Mouse (Mus musculus): Measurements from ENCODE around the gene D230025D16Rik.

D230025D16Rik gene

DNA sequence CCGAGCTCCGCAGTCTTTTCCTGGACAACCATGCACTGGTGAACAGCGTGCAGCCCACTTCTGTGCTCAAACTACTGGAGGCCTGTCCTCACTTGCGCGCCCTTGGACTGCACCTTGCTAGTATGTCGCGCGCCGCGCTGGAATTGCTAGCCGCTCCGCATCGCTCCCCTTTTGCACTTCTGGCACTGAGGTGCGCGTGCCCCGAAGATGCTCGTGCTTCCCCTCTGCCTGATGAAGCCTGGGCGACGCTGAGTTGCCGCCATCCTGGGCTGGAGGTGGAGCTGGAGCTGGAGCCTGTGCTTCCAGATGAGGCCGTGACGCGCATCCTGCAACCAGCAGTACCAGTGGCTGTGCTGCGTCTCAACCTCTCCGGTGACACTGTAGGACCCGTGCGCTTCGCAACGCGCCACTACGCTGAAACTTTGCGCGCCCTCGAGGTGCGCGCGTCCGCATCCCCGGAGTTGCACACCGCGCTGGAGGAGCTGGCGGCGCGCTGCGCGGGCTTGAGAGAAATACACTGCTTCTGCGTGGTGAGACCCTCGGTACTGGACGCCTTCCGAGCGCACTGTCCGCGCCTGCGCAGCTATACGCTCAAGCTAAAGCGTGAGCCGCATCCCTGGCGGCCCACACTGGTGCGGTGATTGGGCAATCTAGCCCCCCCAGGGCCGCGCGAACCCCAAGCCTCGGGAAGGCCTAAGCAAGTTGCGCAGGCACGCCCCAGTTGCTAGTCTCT lies 43.6 kb downstream of the D230025D16Rik start:
- no peak for DNase-seq (ENCODE audit: extremely low spot score, low read depth, low spot score)

DNA sequence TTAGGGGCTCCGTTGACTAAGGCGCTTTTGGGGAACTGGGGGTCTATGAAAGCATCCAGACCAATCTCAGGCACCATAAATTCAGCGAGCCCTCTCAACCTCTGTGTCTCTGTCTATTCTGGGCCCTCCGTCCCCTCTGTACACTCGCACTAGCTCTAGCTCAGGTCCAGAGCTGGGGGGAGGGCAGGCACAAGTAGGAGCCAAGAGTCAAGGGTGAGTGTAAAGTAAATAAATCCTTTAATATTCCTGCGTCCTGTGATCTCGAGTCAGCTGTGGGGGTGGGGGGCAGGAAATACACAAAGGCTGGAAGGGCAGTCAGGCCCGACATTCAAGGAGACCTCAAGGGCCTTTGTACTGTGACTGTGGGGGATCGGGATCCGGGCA lies 44.1 kb downstream of the D230025D16Rik start:
- no peak for DNase-seq (ENCODE audit: extremely low spot score, low read depth, low spot score)

DNA sequence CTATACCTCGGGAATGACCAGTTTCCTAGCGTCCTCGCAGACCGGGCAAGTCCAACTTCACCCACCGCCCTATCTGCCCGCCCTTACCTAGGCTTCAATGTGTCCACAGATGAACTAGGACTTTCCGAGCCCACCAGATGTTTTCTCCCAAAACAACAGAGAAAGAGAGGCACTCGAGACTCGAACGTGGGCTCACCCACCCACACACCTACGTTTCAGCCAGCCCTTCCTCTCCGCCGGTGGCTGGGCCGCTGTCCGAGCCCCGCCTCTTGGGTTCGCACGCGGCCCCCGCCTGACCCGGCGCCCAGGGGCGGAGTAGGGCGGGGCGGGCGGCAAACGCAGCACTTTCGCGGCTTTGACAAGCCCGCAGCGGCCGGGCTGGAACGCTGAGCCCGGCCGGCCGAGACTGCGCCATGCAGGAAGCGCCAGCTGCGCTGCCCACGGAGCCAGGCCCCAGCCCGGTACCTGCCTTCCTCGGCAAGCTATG lies 44.6 kb downstream of the D230025D16Rik start, which contains the start of gene Hsf4:
Hsf4 (plus strand) TSS at position 341 of the 487 bp plus-strand sequence.
- no peak for DNase-seq (ENCODE audit: extremely low spot score, low read depth, low spot score)

DNA sequence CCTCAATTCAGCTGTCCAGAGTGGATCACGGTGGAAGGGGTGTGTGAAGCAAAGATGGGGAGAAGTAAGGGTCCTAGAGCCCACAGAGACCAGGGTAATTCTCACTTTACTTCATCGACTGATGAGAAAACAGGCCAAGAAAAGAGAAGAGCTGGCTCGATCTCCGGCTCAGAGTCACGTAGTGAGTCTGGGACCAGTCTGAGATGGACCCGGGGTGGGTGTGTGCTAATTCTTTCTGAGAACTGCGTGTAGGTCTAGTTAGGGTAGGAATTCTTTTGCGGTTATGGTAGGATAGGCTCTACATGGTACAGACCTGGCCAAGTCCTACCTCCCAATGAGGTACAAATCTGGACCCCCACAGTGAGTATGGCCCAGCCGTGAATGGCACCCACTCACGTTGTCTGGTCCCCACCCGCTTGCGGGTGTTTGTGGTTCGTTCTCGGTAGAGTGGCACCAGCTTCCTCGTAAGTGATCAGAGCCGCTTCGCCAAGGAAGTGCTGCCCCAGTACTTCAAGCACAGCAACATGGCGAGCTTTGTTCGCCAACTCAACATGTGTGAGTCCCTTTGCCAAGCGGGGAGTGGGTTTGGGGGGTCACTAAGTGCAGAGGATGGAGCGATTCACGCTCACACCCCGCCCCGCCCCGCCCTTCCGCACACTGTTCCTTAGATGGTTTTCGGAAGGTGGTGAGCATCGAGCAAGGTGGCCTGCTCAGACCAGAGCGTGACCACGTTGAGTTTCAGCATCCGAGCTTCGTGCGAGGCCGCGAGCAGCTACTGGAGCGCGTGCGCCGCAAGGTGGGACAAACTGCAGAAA lies 45.4 kb downstream of the D230025D16Rik start:
- no peak for DNase-seq (ENCODE audit: extremely low spot score, low read depth, low spot score)

DNA sequence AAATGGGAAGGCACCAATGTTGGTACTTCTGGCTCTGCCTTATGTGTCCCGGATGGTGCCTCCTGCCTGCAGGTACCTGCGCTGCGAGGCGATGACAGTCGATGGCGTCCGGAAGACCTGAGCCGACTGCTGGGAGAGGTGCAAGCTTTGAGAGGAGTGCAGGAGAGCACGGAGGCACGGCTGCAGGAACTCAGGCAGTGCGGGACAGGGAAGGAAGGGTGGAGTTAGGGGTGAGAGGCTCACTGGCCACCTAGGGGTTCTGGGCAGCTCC lies 45.9 kb downstream of the D230025D16Rik start:
- no peak for DNase-seq (ENCODE audit: extremely low spot score, low read depth, low spot score)

DNA sequence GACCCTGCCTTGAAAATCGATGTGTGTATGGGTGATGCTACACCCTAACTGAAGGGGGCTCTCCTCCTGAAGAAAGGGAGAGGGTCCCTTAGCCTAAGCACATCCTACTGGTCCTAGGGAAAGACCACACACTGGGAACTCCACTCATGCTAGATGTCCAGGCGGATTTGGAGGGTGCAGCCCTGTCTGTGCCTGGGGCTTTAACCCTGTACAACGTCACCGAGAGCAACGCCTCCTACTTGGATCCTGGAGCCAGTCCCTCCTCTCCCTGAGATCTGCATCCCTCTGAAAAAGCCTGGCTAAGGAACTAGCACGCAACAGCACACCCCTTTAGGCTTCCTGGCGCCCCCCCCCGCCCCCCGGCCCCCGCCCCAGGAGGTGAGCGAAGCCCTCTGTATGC lies 50.4 kb downstream of the D230025D16Rik start:
- no peak for DNase-seq (ENCODE audit: extremely low spot score, low read depth, low spot score)

DNA sequence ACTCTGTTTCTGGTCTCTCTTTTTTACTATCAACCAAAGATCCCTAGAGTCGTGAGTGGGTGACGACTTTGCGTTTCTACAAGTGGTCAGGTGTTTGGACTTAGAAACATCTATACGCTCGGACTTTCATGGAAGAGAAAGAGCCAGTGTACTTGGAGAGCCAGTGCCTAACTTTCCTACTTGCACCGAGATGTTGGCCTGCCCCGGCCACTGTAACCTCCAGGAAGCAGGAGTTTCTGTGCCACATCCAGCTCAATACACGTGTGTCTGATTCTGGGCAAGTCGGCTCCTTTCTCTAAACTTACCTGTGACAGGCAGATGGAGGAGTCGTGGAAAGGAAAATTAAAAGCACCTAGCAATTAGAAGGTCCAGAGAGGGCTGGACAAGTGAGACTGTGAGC lies 50.9 kb downstream of the D230025D16Rik start, which contains the start of gene Nol3:
Nol3 (plus strand) TSS at position 301 of the 400 bp plus-strand sequence.
- DNase-seq (ENCODE audit: extremely low spot score, low read depth, low spot score) = no peak

DNA sequence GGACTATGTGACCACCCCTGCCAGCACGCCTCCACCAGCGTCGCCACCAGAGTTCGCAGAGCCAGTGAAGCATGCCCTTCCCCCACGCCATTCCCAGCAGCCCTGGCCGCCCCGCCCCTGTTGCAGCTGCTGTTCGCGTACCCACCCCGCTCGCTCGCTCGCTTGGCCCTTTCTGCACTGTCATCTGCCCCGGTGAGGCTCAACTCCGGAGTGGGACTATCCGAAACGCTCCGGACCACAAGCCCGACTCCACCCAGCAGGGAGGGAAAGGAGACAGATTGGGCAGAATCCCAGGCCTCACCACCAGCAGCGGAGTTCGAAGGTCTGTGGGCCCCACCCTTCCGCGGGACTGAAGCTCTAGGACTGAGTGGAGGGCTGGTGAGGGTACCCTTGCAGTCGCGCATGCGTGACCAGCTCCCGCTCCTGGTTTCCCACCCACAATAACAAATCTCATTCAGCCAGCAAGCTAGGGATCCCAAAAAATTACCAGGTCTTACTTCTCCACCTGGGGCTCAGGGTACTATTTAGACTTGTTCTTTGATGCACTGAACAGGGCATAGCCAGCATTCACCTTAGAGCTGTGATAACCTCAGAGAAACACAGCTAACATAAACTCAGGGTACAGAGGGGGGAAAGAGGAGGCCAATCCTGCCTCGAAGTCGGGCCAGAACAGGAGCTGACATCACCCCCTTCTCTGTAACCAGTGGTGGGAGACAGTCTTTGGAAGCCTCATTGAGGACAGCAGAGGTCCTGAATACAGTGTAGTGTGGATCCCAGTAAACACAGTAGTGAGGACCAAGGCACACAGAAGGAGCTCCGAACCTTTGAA lies 51.6 kb downstream of the D230025D16Rik start:
- no peak for DNase-seq (ENCODE audit: extremely low spot score, low read depth, low spot score)

DNA sequence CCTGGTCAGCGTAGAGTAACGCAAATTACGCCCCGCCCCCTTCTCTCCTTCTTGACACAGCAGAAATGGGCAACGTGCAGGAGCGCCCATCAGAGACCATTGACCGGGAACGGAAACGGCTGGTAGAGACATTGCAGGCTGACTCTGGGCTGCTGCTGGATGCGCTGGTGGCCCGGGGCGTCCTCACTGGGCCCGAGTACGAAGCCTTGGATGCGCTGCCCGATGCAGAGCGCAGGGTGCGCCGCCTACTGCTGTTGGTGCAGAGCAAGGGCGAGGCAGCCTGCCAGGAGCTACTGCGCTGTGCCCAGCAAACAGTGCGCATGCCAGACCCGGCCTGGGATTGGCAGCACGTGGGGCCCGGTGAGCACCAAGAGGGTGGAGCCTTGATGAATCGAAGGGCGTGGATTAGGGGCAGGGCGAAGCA lies 54.0 kb downstream of the D230025D16Rik start:
- DNase-seq (ENCODE audit: extremely low spot score, low read depth, low spot score) = no peak

DNA sequence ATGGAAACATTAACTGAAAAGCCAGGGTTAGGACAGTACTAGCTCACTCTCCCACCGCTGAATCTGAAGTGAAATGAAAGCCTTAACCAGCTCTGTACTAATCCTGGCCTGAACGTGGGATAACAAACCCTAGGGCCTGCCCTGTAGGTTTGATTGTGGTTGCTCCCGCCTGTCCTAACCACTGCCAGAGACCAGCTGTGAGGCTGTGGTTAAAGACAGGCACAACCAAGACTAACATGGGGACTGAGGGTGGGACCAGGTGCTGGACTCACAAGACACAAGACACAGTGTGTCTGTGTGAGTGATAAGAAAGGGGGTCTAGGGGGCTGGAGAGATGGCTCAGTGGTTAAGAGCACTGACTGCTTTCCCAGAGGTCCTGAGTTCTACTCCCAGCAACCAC lies 55.6 kb downstream of the D230025D16Rik start:
- no peak for DNase-seq (ENCODE audit: extremely low spot score, low read depth, low spot score)

DNA sequence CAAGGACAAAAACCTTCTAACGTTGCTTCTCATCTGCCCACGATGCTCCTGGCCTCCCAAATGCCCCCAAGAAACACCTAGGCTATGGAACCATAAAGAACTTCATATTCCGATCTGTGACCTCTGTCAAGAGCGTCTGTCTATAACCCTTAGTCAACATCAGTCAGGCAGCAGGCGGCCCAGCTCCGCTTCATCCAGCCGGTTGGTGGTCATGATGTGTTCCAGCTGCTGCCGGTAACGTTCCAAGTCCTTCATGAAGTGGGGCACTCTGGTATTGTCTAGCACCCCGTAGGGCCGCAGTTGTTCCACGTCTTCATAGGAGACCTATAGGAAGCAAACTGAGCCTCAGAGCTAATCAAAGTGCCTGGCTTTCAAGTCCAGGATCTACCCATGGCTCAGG lies 56.9 kb downstream of the D230025D16Rik start:
- DNase-seq (ENCODE audit: extremely low spot score, low read depth, low spot score) = no peak

DNA sequence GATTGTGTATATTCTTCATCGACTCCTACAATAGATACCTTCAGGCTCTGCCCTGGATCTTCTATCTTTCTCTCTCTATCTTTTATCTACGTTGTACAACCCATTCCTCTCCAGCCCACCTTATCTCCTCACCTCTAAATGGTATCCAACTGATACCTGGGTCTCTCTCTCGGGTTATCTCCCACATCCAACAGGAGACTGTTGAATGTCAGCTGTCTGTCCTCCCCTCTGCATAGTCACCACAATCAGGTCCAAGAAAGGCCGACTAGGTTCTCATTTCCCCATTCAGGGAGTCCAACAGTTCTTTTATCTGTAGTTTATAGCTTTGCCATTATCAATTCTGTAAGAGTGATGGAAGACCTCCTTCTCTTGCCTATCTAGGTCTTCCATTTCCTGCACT lies 57.3 kb downstream of the D230025D16Rik start:
- DNase-seq (ENCODE audit: extremely low spot score, low read depth, low spot score) = no peak

DNA sequence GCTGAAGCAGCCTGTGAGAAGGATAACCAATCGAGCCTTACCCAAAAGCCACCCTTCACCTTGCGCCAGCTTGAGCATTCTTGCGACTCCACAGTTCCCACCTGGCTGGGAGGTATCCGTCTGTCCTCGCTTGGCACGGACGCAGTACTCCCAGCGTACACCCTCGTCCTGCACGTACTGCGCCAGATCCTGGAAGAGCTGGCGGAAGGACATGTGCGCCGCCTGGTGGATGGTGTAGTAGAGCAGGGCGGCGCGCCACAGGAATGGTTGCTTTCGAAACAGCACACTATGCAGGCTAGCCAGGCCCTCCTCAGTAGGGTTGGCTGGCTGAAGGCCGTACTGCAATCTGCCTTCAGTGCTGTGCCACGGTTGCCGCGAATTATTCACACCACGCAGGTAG lies 58.1 kb downstream of the D230025D16Rik start:
- DNase-seq (ENCODE audit: extremely low spot score, low read depth, low spot score) = no peak

DNA sequence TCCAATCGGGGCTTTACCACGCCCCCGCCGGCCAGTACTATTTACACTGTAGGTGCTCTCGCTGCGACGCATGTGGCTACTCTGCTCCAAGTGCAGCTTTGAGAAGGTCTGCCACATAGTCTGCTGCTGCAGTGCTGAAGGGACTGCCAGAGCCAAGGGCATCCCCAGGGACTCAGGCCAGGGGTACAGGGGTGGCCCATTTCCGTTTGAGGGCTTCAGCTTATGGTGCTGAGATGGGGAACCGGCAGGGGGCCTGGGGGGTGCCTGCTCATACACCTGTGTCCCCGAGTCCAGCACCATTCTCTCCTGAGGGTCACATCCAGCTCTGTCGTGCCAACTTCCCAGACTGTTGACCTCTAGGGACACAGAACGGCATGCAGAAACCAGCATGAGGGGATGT lies 60.6 kb downstream of the D230025D16Rik start:
- DNase-seq (ENCODE audit: extremely low spot score, low read depth, low spot score) = no peak

DNA sequence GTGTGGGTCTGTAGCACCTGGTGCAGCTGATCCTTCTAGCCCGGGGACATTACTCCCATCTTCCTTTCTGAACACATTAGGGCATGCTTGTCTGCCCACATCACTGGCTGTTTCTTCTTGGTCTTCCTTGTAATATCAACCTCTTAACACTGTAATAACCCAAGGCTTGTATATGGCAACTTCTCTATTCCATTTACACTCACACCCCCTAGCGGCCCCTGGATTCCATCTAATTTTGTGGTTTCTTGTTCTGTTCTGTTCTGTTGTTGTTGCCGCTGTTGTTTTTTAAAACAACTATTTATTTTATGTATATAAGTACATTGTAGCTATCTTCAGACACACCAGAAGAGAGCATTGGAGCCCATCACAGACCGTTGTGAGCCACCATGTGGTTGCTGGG lies 62.0 kb downstream of the D230025D16Rik start:
- no peak for DNase-seq (ENCODE audit: extremely low spot score, low read depth, low spot score)

DNA sequence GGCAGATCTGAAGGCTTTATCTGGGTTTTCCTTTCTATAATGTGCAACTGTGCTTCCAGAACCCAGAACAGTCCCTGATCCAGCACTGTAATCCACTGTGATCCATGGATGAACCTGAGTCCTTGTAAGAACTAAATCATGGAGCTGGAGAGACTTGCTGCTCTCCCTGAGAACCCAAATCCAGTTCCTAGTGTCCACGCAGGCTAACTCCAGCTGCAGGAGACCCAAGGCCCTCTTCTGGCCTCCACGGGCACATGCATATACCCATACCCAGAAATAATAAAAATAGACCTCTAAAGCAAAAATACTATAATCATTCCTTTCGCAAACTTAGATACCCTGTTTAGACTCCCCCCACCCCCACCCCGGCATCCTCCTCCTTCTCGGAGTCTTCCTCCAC lies 63.3 kb downstream of the D230025D16Rik start:
- DNase-seq (ENCODE audit: extremely low spot score, low read depth, low spot score) = no peak

DNA sequence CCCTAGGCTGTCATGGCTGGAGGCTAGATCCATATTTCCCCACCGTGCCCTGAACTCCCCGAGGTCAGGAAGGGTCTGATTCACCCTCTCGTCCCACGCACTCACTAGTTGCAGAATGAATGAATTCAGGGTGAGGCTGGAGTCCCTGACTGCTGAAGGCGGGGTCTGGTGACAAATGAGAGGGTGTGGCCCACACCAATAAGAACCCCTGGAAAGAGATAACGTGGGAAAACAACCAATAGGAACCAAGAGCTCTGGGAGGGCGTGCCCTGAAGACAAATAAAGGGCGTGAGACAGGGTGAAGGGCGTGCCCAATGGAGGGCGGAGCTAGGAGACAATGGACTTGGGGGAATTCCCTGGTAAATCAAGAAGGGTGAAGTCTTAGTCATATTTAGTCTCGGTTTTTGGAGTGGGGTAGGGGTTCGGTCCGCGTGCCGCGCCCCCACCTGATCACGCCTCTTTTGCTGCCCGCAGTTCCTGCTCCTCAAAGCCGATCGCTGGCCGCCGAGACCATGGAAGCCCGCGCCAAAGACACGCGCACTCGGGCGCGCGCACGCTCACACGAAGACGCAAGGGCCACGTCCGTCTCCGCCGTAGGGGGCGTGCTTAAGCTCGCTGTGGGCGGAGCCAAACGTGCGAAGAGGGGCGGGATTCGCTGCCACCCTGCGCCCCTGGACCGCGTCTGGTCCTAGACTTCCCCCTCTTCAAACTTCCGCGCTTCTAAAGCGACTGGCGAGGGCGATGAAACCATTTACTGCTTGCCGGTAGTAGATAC lies 64.2 kb downstream of the D230025D16Rik start:
- DNase-seq (ENCODE audit: extremely low spot score, low read depth, low spot score) = peak; percentile 92

DNA sequence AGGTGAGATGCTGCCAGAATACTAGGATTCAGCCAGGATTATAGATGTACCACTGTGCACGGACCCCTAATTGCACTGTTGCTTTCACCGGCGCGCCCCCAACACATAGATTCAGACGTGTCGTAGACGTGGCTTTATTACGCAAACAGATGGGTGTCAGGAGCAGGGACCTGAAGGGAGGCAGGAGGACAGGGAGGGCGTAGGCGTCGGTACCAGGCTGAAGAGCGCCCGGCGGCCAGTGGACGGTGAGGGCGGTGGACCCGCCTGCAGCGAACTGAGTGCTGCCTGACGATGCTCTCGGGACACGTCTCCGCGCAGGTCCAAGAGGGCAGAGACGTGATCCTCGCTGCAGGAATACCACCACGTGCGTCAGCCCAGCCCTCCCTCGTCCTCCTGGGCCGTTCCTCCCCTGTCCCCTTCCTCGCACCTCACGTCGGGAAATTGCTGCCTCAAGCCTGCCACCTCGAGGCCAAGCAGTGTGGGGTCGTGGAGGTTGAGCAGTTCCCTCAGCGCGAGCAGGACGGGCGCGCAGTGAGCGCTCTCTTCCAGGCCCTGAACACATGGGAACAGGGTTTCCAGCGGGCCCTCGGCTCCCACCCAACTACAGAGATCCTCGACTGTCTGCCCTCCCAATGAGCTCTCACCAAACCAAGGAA lies 65.0 kb downstream of the D230025D16Rik start, which contains the start of gene 4931428F04Rik:
4931428F04Rik (minus strand) TSS at position 60 of the 656 bp plus-strand sequence.
- DNase-seq (ENCODE audit: extremely low spot score, low read depth, low spot score) = no peak

DNA sequence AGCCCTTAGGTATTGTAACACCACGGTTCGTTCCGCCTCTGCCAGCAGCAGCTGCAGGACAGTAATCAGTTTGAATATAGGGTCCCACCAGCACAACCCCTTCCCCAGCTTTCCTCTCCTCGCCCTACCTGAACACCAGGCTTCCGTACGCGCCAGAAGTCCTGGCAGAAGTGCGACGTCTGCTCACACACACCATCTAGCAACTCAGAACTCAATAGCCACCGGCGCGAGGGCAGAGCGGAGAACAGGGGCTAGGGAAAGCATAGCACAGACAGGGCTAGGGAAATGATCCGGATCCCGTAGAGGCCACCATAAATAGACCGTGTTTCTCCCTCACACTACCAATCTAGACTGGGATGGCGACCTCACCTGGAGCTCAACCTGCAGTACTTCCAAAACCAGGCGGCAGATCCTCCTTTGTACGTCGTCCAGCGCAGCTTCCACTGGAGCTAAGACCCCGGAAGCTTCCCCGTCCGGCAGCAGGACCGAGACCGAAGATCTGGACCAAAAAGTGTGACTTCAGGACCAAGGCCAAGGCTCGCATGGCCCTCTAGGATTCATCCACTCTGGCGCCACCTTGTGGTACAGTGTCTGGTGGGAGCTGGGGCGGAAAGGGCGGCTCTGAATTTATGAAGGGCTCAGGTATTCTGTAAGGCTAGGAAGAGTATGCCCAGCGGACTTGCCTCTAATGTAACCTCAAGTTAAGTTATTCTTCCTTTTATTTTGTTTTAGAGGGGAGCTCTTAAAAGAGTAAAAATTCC lies 65.8 kb downstream of the D230025D16Rik start:
- peak; percentile 85 for DNase-seq (ENCODE audit: extremely low spot score, low read depth, low spot score)
